Mouse (Mus musculus): ENCODE data around the gene Slit1. TPM values are rescaled to one million over a fixed set of nuclear protein-coding genes. Genes with fewer than 3 reads are reported as not detected.

Gene Slit1
- polyA plus RNA-seq, 1 experiment from 2014 or later, result 3.2 TPM

DNA sequence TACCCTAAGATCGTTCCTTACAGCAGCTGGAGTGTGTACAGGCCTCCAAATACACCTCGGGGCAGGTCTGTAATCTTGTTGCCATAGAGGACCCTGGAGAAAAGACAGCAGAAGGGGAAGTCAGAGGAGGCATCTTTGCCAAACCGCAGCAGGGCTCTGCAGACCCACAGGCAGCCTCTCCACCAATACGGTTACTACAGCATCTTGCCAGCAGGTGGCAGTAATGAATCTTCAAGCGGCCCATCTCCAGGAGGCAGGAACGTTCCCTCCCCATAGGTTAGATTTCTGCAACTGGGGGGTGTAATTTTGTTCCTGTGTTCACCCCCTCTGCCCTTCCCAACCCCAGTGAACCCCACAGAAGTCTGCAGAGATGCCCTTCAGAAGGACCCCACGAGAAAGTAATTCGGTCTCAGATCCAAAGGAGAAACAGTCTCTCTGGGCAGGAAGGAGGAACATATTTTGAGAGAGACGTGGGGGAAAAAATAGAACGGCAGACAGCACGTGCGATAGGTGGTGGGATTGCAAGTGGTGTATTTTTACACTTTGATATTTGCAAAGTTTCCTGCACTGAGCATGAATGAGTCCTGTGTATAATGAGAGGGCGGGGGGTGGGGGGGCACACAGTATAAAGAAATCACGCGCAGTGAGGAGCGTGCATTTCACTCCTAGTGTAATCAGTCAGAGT, 96.4 kb downstream of the Slit1 start:
- H3K9me3 ChIP-seq (replicated peaks; ENCODE audit: low read length), result no peaks in the 10 kb centered on the region
- H3K36me3 ChIP-seq (ENCODE audit: insufficient read depth, low read length), result no peaks in the 10 kb centered on the region
- no peaks in the 10 kb centered on the region for H3K27me3 ChIP-seq (ENCODE audit: insufficient read depth, low read length)
- no peak overlapping the region for H3K4me2 ChIP-seq (ENCODE audit: low read length)
- WGBS, result 44% methylated on average over 16 of the region's 16 CpGs
- no peak overlapping the region for H3K27ac ChIP-seq
- DNase-seq (ENCODE audit: low spot score), result peak; percentile 83
- no peak overlapping the region for H3K4me3 ChIP-seq (replicated peaks; ENCODE audit: low read depth, low read length)
- ATAC-seq (replicated peaks; ENCODE audit: low FRiP score, low read depth), result no peak
- TF ChIP-seq CTCF (IDR thresholded peaks at IDR 0.05; ENCODE audit: low read depth), result peak; percentile 81
- no peak overlapping the region for H3K9ac ChIP-seq (ENCODE audit: low read depth, low read length)
- no peaks in the 10 kb centered on the region for H3K4me1 ChIP-seq (replicated peaks; ENCODE audit: insufficient read depth, low read length)

DNA sequence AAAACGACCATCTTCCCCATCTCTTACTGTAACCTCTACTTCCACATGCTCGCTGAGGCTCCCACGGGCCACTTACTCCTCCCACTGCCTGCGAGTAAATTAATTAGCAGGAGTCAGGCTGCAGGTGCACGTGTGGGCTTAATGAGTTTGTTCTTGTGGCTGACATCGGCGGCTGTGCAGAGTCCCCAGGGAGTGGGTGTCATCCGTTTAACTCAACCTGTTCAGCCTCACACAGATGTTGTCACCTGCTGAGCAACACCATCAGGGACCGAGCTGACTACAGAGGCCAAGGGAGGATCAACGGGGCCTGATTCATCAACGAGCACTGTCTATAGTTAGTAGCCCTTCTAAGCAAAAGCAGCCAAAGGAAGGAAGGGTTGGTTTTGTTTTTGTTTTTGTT, 100.5 kb downstream of the Slit1 start:
- DNase-seq (ENCODE audit: low spot score), result no peak
- Histone ChIP-seq H3K27ac (no peak overlapping the region), H3K9ac (ENCODE audit: low read depth, low read length) (no peak overlapping the region), H3K4me3 (replicated peaks; ENCODE audit: low read depth, low read length) (no peak overlapping the region), H3K4me1 (replicated peaks; ENCODE audit: insufficient read depth, low read length) (no peaks in the 10 kb centered on the region), H3K27me3 (ENCODE audit: insufficient read depth, low read length) (no peaks in the 10 kb centered on the region), H3K4me2 (ENCODE audit: low read length) (no peak overlapping the region), H3K9me3 (replicated peaks; ENCODE audit: low read length) (no peaks in the 10 kb centered on the region), H3K36me3 (ENCODE audit: insufficient read depth, low read length) (no peaks in the 10 kb centered on the region)
- 41% methylated on average over 11 of the region's 11 CpGs for WGBS
- no peak for ATAC-seq (replicated peaks; ENCODE audit: low FRiP score, low read depth)
- TF ChIP-seq CTCF (IDR thresholded peaks at IDR 0.05; ENCODE audit: low read depth), result no peak

DNA sequence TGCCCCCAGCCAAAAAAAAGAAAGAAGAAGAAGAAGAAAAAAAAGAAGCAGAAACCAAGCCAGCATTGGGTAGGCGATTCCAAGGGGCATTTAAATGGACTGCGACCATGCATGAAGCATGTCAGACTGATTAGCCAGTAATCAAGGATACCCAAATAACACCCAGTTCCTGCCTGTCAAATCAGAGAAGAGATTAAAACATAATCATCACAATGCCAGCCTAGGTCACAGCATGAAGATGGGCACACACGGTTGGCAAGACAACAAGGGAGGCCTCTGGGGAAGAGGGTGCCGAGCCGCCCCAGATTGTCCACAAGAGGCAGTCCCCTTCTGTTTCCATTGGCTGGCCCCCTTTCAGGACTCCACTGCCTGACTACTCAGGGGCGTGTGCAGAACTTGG, 108.5 kb downstream of the Slit1 start:
- no peaks in the 10 kb centered on the region for H3K36me3 ChIP-seq (ENCODE audit: insufficient read depth, low read length)
- no peaks in the 10 kb centered on the region for H3K27me3 ChIP-seq (ENCODE audit: insufficient read depth, low read length)
- no peak overlapping the region for H3K4me3 ChIP-seq (replicated peaks; ENCODE audit: low read depth, low read length)
- H3K9me3 ChIP-seq (replicated peaks; ENCODE audit: low read length), result no peaks in the 10 kb centered on the region
- H3K9ac ChIP-seq (ENCODE audit: low read depth, low read length), result no peak overlapping the region
- no peak for ATAC-seq (replicated peaks; ENCODE audit: low FRiP score, low read depth)
- 57% methylated on average over 6 of the region's 6 CpGs for WGBS
- no peak for TF ChIP-seq CTCF (IDR thresholded peaks at IDR 0.05; ENCODE audit: low read depth)
- no peak overlapping the region for H3K27ac ChIP-seq
- no peak for DNase-seq (ENCODE audit: low spot score)
- no peaks in the 10 kb centered on the region for H3K4me1 ChIP-seq (replicated peaks; ENCODE audit: insufficient read depth, low read length)
- no peak overlapping the region for H3K4me2 ChIP-seq (ENCODE audit: low read length)

DNA sequence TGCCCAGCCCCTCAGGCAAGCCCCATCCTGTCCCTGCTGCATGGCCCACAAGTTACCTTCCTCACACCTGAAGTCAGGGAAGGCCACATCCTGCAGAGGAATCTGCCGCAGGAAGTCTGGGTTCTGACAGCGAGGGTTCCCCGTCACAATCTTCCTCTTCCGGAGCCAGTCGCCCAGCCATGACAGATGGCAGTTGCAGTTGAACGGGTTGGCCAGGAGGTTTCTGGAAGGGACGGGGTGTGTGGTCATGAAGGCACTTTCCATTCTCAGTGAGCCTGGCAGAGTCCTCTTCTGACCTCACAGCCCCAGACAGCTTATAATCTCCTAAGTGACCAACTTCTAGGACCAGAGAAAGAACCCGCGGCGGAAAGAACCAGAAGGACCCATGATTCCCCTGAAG, 109.4 kb downstream of the Slit1 start:
- Histone ChIP-seq H3K9me3 (replicated peaks; ENCODE audit: low read length) (no peaks in the 10 kb centered on the region), H3K4me2 (ENCODE audit: low read length) (no peak overlapping the region)

DNA sequence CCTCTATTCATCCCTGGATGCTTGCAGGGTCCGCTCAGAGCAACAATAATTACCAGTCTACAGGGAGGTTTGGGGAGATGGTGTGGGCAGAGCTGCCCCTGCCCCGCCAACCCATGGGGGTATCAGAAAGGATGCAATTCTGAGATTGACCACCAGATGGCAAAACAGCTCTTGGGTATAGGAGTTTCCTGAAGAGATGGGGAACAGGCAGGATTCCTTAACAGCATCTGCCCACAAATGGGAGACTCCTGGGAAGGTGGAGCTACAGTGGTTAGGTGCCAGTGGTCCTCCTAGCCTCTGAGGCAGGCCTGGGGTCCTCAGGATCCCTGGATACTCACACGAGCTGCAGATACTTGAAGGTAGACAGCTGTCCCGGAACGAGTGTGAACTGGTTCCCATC, 113.9 kb downstream of the Slit1 start:
- H3K4me3 ChIP-seq (replicated peaks; ENCODE audit: low read depth, low read length), result no peak overlapping the region
- 48% methylated on average over 5 of the region's 5 CpGs for WGBS
- peak; percentile 67 for DNase-seq (ENCODE audit: low spot score)
- H3K27me3 ChIP-seq (ENCODE audit: insufficient read depth, low read length), result no peaks in the 10 kb centered on the region
- no peak overlapping the region for H3K9ac ChIP-seq (ENCODE audit: low read depth, low read length)
- H3K4me1 ChIP-seq (replicated peaks; ENCODE audit: insufficient read depth, low read length), result no peaks in the 10 kb centered on the region
- ATAC-seq (replicated peaks; ENCODE audit: low FRiP score, low read depth), result no peak
- no peaks in the 10 kb centered on the region for H3K36me3 ChIP-seq (ENCODE audit: insufficient read depth, low read length)
- H3K4me2 ChIP-seq (ENCODE audit: low read length), result no peak overlapping the region
- no peaks in the 10 kb centered on the region for H3K9me3 ChIP-seq (replicated peaks; ENCODE audit: low read length)
- peak; percentile 85 for TF ChIP-seq CTCF (IDR thresholded peaks at IDR 0.05; ENCODE audit: low read depth)
- no peak overlapping the region for H3K27ac ChIP-seq

More for the DNA sequence above, 109.4 kb downstream of the Slit1 start:
- Histone ChIP-seq H3K9ac (ENCODE audit: low read depth, low read length) (no peak overlapping the region), H3K27me3 (ENCODE audit: insufficient read depth, low read length) (no peaks in the 10 kb centered on the region), H3K4me3 (replicated peaks; ENCODE audit: low read depth, low read length) (no peak overlapping the region), H3K36me3 (ENCODE audit: insufficient read depth, low read length) (no peaks in the 10 kb centered on the region), H3K4me1 (replicated peaks; ENCODE audit: insufficient read depth, low read length) (no peaks in the 10 kb centered on the region), H3K27ac (no peak overlapping the region)
- 58% methylated on average over 10 of the region's 10 CpGs for WGBS
- ATAC-seq (replicated peaks; ENCODE audit: low FRiP score, low read depth), result no peak
- TF ChIP-seq CTCF (IDR thresholded peaks at IDR 0.05; ENCODE audit: low read depth), result no peak
- DNase-seq (ENCODE audit: low spot score), result no peak

DNA sequence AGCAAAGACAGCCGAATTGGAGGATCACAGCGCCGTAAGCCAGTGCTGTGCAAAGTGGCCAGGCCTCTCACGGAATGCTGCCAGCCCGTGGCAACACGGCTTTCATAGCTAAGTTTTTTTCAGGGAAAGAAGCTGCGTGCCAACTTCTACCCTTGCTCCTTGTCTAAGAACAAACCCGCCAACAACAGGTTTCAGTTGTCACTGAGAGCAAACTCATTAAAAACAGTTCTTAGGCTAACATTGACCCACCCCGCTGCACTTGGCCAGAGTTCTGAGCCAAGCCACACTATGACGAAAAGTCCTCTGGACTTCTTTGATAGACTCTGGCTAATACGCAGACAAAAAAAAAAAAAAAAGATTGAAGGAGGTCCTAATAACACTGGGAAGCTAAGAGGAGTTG, 114.5 kb downstream of the Slit1 start:
- DNase-seq (ENCODE audit: low spot score) (no peak), ATAC-seq (replicated peaks; ENCODE audit: low FRiP score, low read depth) (no peak)
- H3K9ac ChIP-seq (ENCODE audit: low read depth, low read length), result no peak overlapping the region
- no peaks in the 10 kb centered on the region for H3K36me3 ChIP-seq (ENCODE audit: insufficient read depth, low read length)
- no peak overlapping the region for H3K27ac ChIP-seq
- no peak for TF ChIP-seq CTCF (IDR thresholded peaks at IDR 0.05; ENCODE audit: low read depth)
- 70% methylated on average over 11 of the region's 11 CpGs for WGBS
- H3K9me3 ChIP-seq (replicated peaks; ENCODE audit: low read length), result no peaks in the 10 kb centered on the region
- no peaks in the 10 kb centered on the region for H3K4me1 ChIP-seq (replicated peaks; ENCODE audit: insufficient read depth, low read length)
- no peak overlapping the region for H3K4me2 ChIP-seq (ENCODE audit: low read length)
- no peaks in the 10 kb centered on the region for H3K27me3 ChIP-seq (ENCODE audit: insufficient read depth, low read length)
- H3K4me3 ChIP-seq (replicated peaks; ENCODE audit: low read depth, low read length), result no peak overlapping the region
